Mouse (Mus musculus) G1E (cell line): Measurements from ENCODE around the gene Mapk14.

ENCODE experiments used
- CTCF ChIP-seq: IDR thresholded peaks from 2 replicates; pipeline ENCODE4 v1.5.1; 2012; ENCODE audit warnings: low read depth, low read length, inconsistent platforms, mixed read lengths
- POLR2AphosphoS5 ChIP-seq: IDR thresholded peaks from 2 replicates; pipeline ENCODE4 v1.6.1; 2012; ENCODE audit warnings: low read depth, low read length, inconsistent platforms; ENCODE audit not compliant: insufficient replicate concordance

DNA sequence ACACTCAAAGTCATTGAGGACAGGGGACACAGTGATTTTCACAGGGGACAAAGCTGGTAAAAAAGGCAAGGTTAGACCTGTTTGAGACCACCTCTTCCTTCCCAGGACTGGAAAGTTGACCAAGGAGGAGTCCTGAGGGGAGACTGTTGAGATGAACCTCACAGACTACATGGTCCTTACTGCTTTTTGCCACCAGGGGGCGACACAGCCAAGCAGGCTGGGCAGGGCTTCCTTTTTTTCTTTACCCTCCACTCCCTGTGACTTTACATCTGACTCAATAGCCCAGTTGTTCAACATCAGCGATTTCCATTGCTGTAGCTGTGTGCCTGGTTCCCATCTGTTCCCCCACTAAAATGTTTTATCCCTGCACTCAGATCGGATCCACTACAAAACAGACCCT, 70.7 kb downstream of the Mapk14 start:
- no peak for TF ChIP-seq POLR2AphosphoS5
- TF ChIP-seq CTCF: peak; percentile 95
